Mouse (Mus musculus) liver, embryonic 16.5 days (tissue): Measurements from ENCODE around the gene Epha6. TPM values are rescaled to one million over a fixed set of nuclear protein-coding genes. Genes with fewer than 3 reads are reported as not detected.
A peak's percentile ranks its signal among the peaks of the same experiment; 100 is the strongest.

Experiments used
- ATAC-seq: fragments of 200-750 bp; cut with Nextera tagmentation; 2 replicates; pipeline ENCODE4 v1.8.0; 2017; ENCODE audit warnings: low read depth, mild to moderate bottlenecking, moderate number of reproducible peaks, moderate library complexity
- H3K27ac ChIP-seq: fragments of 300-500 bp; sonication (generic); 2 replicates; pipeline ENCODE4 v1.5.1; 2014; ENCODE audit warnings: mild to moderate bottlenecking, low read length
- H3K27me3 ChIP-seq: fragments of 300-500 bp; sonication (generic); 2 replicates; pipeline ENCODE4 v1.6.1; 2014; ENCODE audit warnings: low read depth, low read length, mixed read lengths; ENCODE audit not compliant: control insufficient read depth, insufficient read depth
- H3K36me3 ChIP-seq: fragments of 300-500 bp; sonication (generic); 2 replicates; pipeline ENCODE4 v1.6.1; 2014; ENCODE audit warnings: mild to moderate bottlenecking; ENCODE audit not compliant: control insufficient read depth, insufficient read depth
- H3K4me1 ChIP-seq: fragments of 300-500 bp; sonication (generic); 2 replicates; pipeline ENCODE4 v1.6.1; 2014; ENCODE audit warnings: low read depth, low read length, mixed read lengths; ENCODE audit not compliant: control insufficient read depth
- H3K4me2 ChIP-seq: fragments of 300-500 bp; sonication (generic); 2 replicates; pipeline ENCODE4 v1.6.1; 2014; ENCODE audit warnings: low read depth, low read length, mixed read lengths
- H3K4me3 ChIP-seq: fragments of 300-500 bp; sonication (generic); 2 replicates; pipeline ENCODE4 v1.5.1; 2014; ENCODE audit warnings: low read depth, mild to moderate bottlenecking, low read length
- H3K9ac ChIP-seq: fragments of 300-500 bp; sonication (generic); 2 replicates; pipeline ENCODE4 v1.6.1; 2014; ENCODE audit warnings: low read depth, low read length
- H3K9me3 ChIP-seq: fragments of 300-500 bp; sonication (generic); replicated peaks from 2 replicates; pipeline ENCODE4 v1.6.1; 2016; ENCODE audit warnings: low read length; ENCODE audit not compliant: control insufficient read depth
- WGBS: fragments of 180-500 bp; shearing (Covaris S2); extraction: QIAGEN DNeasy Blood & Tissue Kit; methylation state at CpG from one replicate; pipeline ENCODE4 v1.1.7; 2014; ENCODE audit not compliant: insufficient replicate concordance; 5-methylcytosine and 5-hydroxymethylcytosine counted together
- polyA plus RNA-seq: library from polyadenylated mRNA; unstranded; fragments of >200 nt; fragmentation: Nextera tagmentation; extraction: Ambion mirVana; gene quantifications from 2 replicates; pipeline ENCODE4 v1.2.1, GENCODE M21; 2015

The Epha6 gene
- polyA plus RNA-seq, 1 experiment from 2014 or later: not detected

GRCm38 (mm10) chr16:60233985-60234766 is 371.2 kb downstream of the Epha6 start:
- H3K36me3 ChIP-seq: no peaks in the 10 kb centered on the region
- peak; percentile 76 for ATAC-seq
- no peaks in the 10 kb centered on the region for H3K4me1 ChIP-seq
- no peak overlapping the region for H3K4me2 ChIP-seq
- H3K4me3 ChIP-seq: no peak overlapping the region
- no peak overlapping the region for H3K27ac ChIP-seq
- no peak overlapping the region for H3K9ac ChIP-seq
- 56% methylated on average over 5 of the region's 5 CpGs for WGBS
- H3K9me3 ChIP-seq: no peaks in the 10 kb centered on the region
- no peaks in the 10 kb centered on the region for H3K27me3 ChIP-seq

- H3K4me3 ChIP-seq: no peak overlapping the region
- no peaks in the 10 kb centered on the region for H3K36me3 ChIP-seq
- no peak overlapping the region for H3K9ac ChIP-seq
- whole genome bisulfite sequencing: 78% methylated on average over 2 of the region's 2 CpGs
- no peak overlapping the region for H3K27ac ChIP-seq
- ATAC-seq: no peak
- H3K4me2 ChIP-seq: no peak overlapping the region
- H3K9me3 ChIP-seq: no peaks in the 10 kb centered on the region
- H3K27me3 ChIP-seq: no peaks in the 10 kb centered on the region
- H3K4me1 ChIP-seq: no peaks in the 10 kb centered on the region
Measured at GRCm38 (mm10) chr16:60232982-60233381, 372.3 kb downstream of the Epha6 start.

- no peak for ATAC-seq
Measured at GRCm38 (mm10) chr16:60209151-60209550, 396.2 kb downstream of the Epha6 start.

GRCm38 (mm10) chr16:60175580-60175979 is 429.8 kb downstream of the Epha6 start:
- H3K27ac ChIP-seq: no peak overlapping the region
- H3K4me3 ChIP-seq: no peak overlapping the region
- H3K9ac ChIP-seq: no peak overlapping the region
- no peaks in the 10 kb centered on the region for H3K9me3 ChIP-seq
- H3K36me3 ChIP-seq: no peaks in the 10 kb centered on the region
- H3K4me2 ChIP-seq: no peak overlapping the region
- no peaks in the 10 kb centered on the region for H3K27me3 ChIP-seq
- WGBS: 27% methylated on average over 3 of the region's 3 CpGs
- no peak for ATAC-seq
- no peaks in the 10 kb centered on the region for H3K4me1 ChIP-seq

More at GRCm38 (mm10) chr16:60209151-60209550, 396.2 kb downstream of the Epha6 start:
- H3K36me3 ChIP-seq: no peaks in the 10 kb centered on the region
- H3K9ac ChIP-seq: no peak overlapping the region
- no peaks in the 10 kb centered on the region for H3K4me1 ChIP-seq
- no peak overlapping the region for H3K4me2 ChIP-seq
- no peak overlapping the region for H3K4me3 ChIP-seq
- no peaks in the 10 kb centered on the region for H3K27me3 ChIP-seq
- no peaks in the 10 kb centered on the region for H3K9me3 ChIP-seq
- H3K27ac ChIP-seq: no peak overlapping the region

GRCm38 (mm10) chr16:60152439-60152838 is 452.9 kb downstream of the Epha6 start:
- Histone ChIP-seq H3K27ac (no peak overlapping the region), H3K36me3 (no peaks in the 10 kb centered on the region), H3K27me3 (no peaks in the 10 kb centered on the region), H3K4me1 (no peaks in the 10 kb centered on the region), H3K4me2 (no peak overlapping the region), H3K9me3 (no peaks in the 10 kb centered on the region), H3K4me3 (no peak overlapping the region), H3K9ac (no peak overlapping the region)
- ATAC-seq: no peak
- 54% methylated on average over 2 of the region's 2 CpGs for WGBS

- Histone ChIP-seq H3K9ac (no peak overlapping the region), H3K36me3 (no peaks in the 10 kb centered on the region), H3K4me2 (no peak overlapping the region), H3K4me1 (no peaks in the 10 kb centered on the region), H3K27me3 (no peaks in the 10 kb centered on the region), H3K4me3 (no peak overlapping the region), H3K9me3 (no peaks in the 10 kb centered on the region), H3K27ac (no peak overlapping the region)
- WGBS: 42% methylated on average over 3 of the region's 3 CpGs
- ATAC-seq: no peak
Measured at GRCm38 (mm10) chr16:60144370-60144769, 461.0 kb downstream of the Epha6 start.

- no peak for ATAC-seq
- WGBS: 70% methylated on average over 3 of the region's 3 CpGs
- Histone ChIP-seq H3K27ac (no peak overlapping the region), H3K4me2 (no peak overlapping the region), H3K27me3 (no peaks in the 10 kb centered on the region), H3K4me1 (no peaks in the 10 kb centered on the region), H3K4me3 (no peak overlapping the region), H3K36me3 (no peaks in the 10 kb centered on the region), H3K9ac (no peak overlapping the region), H3K9me3 (no peaks in the 10 kb centered on the region)
Measured at GRCm38 (mm10) chr16:60121435-60121834, 483.9 kb downstream of the Epha6 start.

GRCm38 (mm10) chr16:60102210-60102609 is 503.1 kb downstream of the Epha6 start:
- Histone ChIP-seq H3K4me2 (no peak overlapping the region), H3K27me3 (no peaks in the 10 kb centered on the region), H3K9me3 (no peaks in the 10 kb centered on the region), H3K4me3 (no peak overlapping the region), H3K4me1 (no peaks in the 10 kb centered on the region), H3K9ac (no peak overlapping the region), H3K36me3 (no peaks in the 10 kb centered on the region), H3K27ac (no peak overlapping the region)
- WGBS: 56% methylated on average over 3 of the region's 3 CpGs
- no peak for ATAC-seq

- 49% methylated on average over 1 of the region's 1 CpGs for WGBS
- no peaks in the 10 kb centered on the region for H3K4me1 ChIP-seq
- no peak overlapping the region for H3K9ac ChIP-seq
- H3K36me3 ChIP-seq: no peaks in the 10 kb centered on the region
- H3K4me2 ChIP-seq: no peak overlapping the region
- no peak overlapping the region for H3K27ac ChIP-seq
- H3K27me3 ChIP-seq: no peaks in the 10 kb centered on the region
- no peaks in the 10 kb centered on the region for H3K9me3 ChIP-seq
- no peak for ATAC-seq
- H3K4me3 ChIP-seq: no peak overlapping the region
Measured at GRCm38 (mm10) chr16:60095333-60095732, 510.0 kb downstream of the Epha6 start.
